In genomic region chrX:143884953-143885352, GRCm38 (mm10) we compare ENCODE assay signal across 21 mouse cellular contexts. TPM values are rescaled to one million over a fixed set of nuclear protein-coding genes. Genes with fewer than 3 reads are reported as not detected.
DNase-seq lines count a peak whose midpoint lies in the region; ATAC-seq and TF ChIP-seq lines count a peak whose summit lies in the region.
"Had no signal": no experiment of that assay in that cellular context is flagged by ENCODE, and none has a peak within 500 bp of the region (broad histone marks: within the 10 kb centered on the region; RNA-seq: fewer than 3 reads in every experiment).

No protein-coding gene starts in this region.

- peak; percentile 60; the same call in 1 of the 2 replicates for ATAC-seq in hindbrain, embryonic 16.5 days
- no peak for ATAC-seq in hindbrain, embryonic 11.5 days (ENCODE audit: low FRiP score)
- ATAC-seq in liver, postnatal 0 days: no peak
- ATAC-seq in limb, embryonic 13.5 days (ENCODE audit: low FRiP score, low read depth): peak; percentile 83
- ATAC-seq: forebrain, postnatal 0 days had no signal

- no peak overlapping the region for H3K4me3 ChIP-seq in heart, adult 2 months
- no peak overlapping the region for H3K4me3 ChIP-seq in hindbrain, embryonic 16.5 days (ENCODE audit: low read length)
- no peak overlapping the region for H3K4me3 ChIP-seq in hindbrain, embryonic 11.5 days (ENCODE audit: low read depth, low read length)
- H3K4me3 ChIP-seq in liver, adult 2 months (ENCODE audit: insufficient read depth, low read depth, low read length): no peak overlapping the region
- no peak overlapping the region for H3K4me3 ChIP-seq in liver, postnatal 0 days (ENCODE audit: low read depth, low read length)
- H3K4me3 ChIP-seq in limb, embryonic 13.5 days: no peak overlapping the region
- H3K4me3 ChIP-seq: left cerebral cortex, adult 2 months; lung, embryonic 15.5 days; midbrain, embryonic 15.5 days had no signal

- TF ChIP-seq CTCF in heart, adult 2 months (IDR thresholded peaks at IDR 0.05): no peak
- TF ChIP-seq CTCF in liver, adult 2 months (IDR thresholded peaks at IDR 0.05; ENCODE audit: low read depth, low read length): no peak
- TF ChIP-seq CTCF in liver, postnatal 0 days (IDR thresholded peaks at IDR 0.05; ENCODE audit: low read depth): no peak

- H3K4me1 ChIP-seq in heart, adult 2 months (ENCODE audit: control insufficient read depth, insufficient read depth, low read length): no peaks in the 10 kb centered on the region
- no peaks in the 10 kb centered on the region for H3K4me1 ChIP-seq in hindbrain, embryonic 16.5 days (ENCODE audit: control insufficient read depth, insufficient read depth, low read depth, low read length)
- no peaks in the 10 kb centered on the region for H3K4me1 ChIP-seq in hindbrain, embryonic 11.5 days (replicated peaks; ENCODE audit: control insufficient read depth, insufficient read depth, low read length)
- no peaks in the 10 kb centered on the region; the same call in 1 of the 2 replicates for H3K4me1 ChIP-seq in liver, adult 2 months (ENCODE audit: control insufficient read depth, insufficient read depth, low read length)
- H3K4me1 ChIP-seq in liver, postnatal 0 days (ENCODE audit: insufficient read depth): no peaks in the 10 kb centered on the region
- H3K4me1 ChIP-seq in limb, embryonic 13.5 days: peaks cover 11% of the 10 kb centered on the region

- no peak overlapping the region for H3K9ac ChIP-seq in heart, adult 2 months (ENCODE audit: low read depth, low read length)
- no peak overlapping the region for H3K9ac ChIP-seq in hindbrain, embryonic 16.5 days (ENCODE audit: low read depth, low read length)
- H3K9ac ChIP-seq in hindbrain, embryonic 11.5 days (ENCODE audit: low read depth, low read length): no peak overlapping the region
- no peak overlapping the region for H3K9ac ChIP-seq in liver, adult 2 months (ENCODE audit: low read depth, low read length)
- H3K9ac ChIP-seq in liver, postnatal 0 days (replicated peaks): no peak overlapping the region
- H3K9ac ChIP-seq in limb, embryonic 13.5 days: no peak overlapping the region
- H3K9ac ChIP-seq: forebrain, postnatal 0 days; lung, embryonic 15.5 days; midbrain, embryonic 15.5 days had no signal

- H3K4me2 ChIP-seq in hindbrain, embryonic 16.5 days (ENCODE audit: low read length): no peak overlapping the region
- H3K4me2 ChIP-seq in hindbrain, embryonic 11.5 days (replicated peaks; ENCODE audit: low read depth, low read length): no peak overlapping the region
- no peak overlapping the region for H3K4me2 ChIP-seq in liver, postnatal 0 days (ENCODE audit: low read depth, low read length)
- 0 out of 2 replicates have a peak overlapping the region, but pooled peaks have one; percentile 19 for H3K4me2 ChIP-seq in limb, embryonic 13.5 days (replicated peaks)
- H3K4me2 ChIP-seq: liver, embryonic 11.5 days; lung, embryonic 15.5 days; midbrain, embryonic 15.5 days had no signal

- intact Hi-C loops in heart, adult 2 months (cut with DNase I): no loop called here

- TF ChIP-seq EP300 in heart, adult 2 months (IDR thresholded peaks at IDR 0.05; ENCODE audit: insufficient read depth, low read depth, low read length): no peak
- no peak for TF ChIP-seq EP300 in liver, postnatal 0 days (IDR thresholded peaks at IDR 0.05; ENCODE audit: low read depth)

- H3K9me3 ChIP-seq in hindbrain, embryonic 16.5 days (ENCODE audit: control insufficient read depth, low read length): no peaks in the 10 kb centered on the region
- H3K9me3 ChIP-seq in hindbrain, embryonic 11.5 days (ENCODE audit: control insufficient read depth, low read length): no peaks in the 10 kb centered on the region
- no peaks in the 10 kb centered on the region for H3K9me3 ChIP-seq in liver, postnatal 0 days (ENCODE audit: low read length)
- H3K9me3 ChIP-seq in limb, embryonic 13.5 days: no peaks in the 10 kb centered on the region
- H3K9me3 ChIP-seq: lung, embryonic 15.5 days; midbrain, embryonic 15.5 days had no signal

- DNase-seq in heart, adult 11 months: peak; percentile 83
- no peak for DNase-seq in heart, adult 2 months
- DNase-seq in hindbrain, embryonic 11.5 days (ENCODE audit: low spot score): no peak
- peak; percentile 8 for DNase-seq in liver, adult 2 months (ENCODE audit: extremely low read depth, low read depth, low spot score)
- no peak for DNase-seq in liver, postnatal 0 days
- no peak for DNase-seq in adrenal gland, postnatal 4 days (ENCODE audit: low spot score in 2 of 2)
- DNase-seq: adrenal gland, postnatal 25 days; forebrain, postnatal 0 days; kidney, adult 8-10 months; right cerebral cortex, adult 18-20 months; thymus, postnatal 36 days had no signal

- no peak overlapping the region for H3K27ac ChIP-seq in heart, adult 2 months
- H3K27ac ChIP-seq in hindbrain, embryonic 16.5 days (ENCODE audit: low read depth, low read length): no peak overlapping the region
- no peak overlapping the region for H3K27ac ChIP-seq in hindbrain, embryonic 11.5 days (ENCODE audit: low read depth, low read length)
- H3K27ac ChIP-seq in liver, adult 2 months (replicated peaks; ENCODE audit: insufficient read depth, low read depth, low read length): no peak overlapping the region
- H3K27ac ChIP-seq in liver, postnatal 0 days (ENCODE audit: low read depth): no peak overlapping the region
- peak overlapping the region; percentile 61; the same call in 1 of the 2 replicates for H3K27ac ChIP-seq in limb, embryonic 13.5 days
- H3K27ac ChIP-seq: left cerebral cortex, adult 2 months; lung, embryonic 15.5 days; midbrain, embryonic 15.5 days had no signal

- no peaks in the 10 kb centered on the region for H3K79me2 ChIP-seq in heart, adult 2 months (replicated peaks; ENCODE audit: control insufficient read depth, insufficient read depth, low read length)
- H3K79me2 ChIP-seq in liver, adult 2 months (ENCODE audit: control insufficient read depth, insufficient read depth, low read length): no peaks in the 10 kb centered on the region

- no peaks in the 10 kb centered on the region for H3K27me3 ChIP-seq in heart, adult 2 months (ENCODE audit: control insufficient read depth, insufficient read depth, low read length)
- H3K27me3 ChIP-seq in hindbrain, embryonic 16.5 days (replicated peaks; ENCODE audit: control insufficient read depth, insufficient read depth, low read length): no peaks in the 10 kb centered on the region
- no peaks in the 10 kb centered on the region for H3K27me3 ChIP-seq in hindbrain, embryonic 11.5 days (ENCODE audit: control insufficient read depth, insufficient read depth, low read length)
- H3K27me3 ChIP-seq in liver, adult 2 months (ENCODE audit: control insufficient read depth, insufficient read depth, low read length): no peaks in the 10 kb centered on the region
- no peaks in the 10 kb centered on the region for H3K27me3 ChIP-seq in liver, postnatal 0 days (ENCODE audit: insufficient read depth, low read length)
- H3K27me3 ChIP-seq in limb, embryonic 13.5 days: peaks cover 10% of the 10 kb centered on the region; the same call in 1 of the 2 replicates
- H3K27me3 ChIP-seq: lung, embryonic 15.5 days; midbrain, embryonic 15.5 days had no signal

- no peaks in the 10 kb centered on the region for H3K36me3 ChIP-seq in heart, adult 2 months (ENCODE audit: control insufficient read depth, insufficient read depth, low read length)
- no peaks in the 10 kb centered on the region for H3K36me3 ChIP-seq in hindbrain, embryonic 16.5 days (ENCODE audit: control insufficient read depth, insufficient read depth, low read length)
- no peaks in the 10 kb centered on the region for H3K36me3 ChIP-seq in hindbrain, embryonic 11.5 days (ENCODE audit: control insufficient read depth, insufficient read depth, low read length)
- H3K36me3 ChIP-seq in liver, adult 2 months (ENCODE audit: control insufficient read depth, insufficient read depth, low read length): no peaks in the 10 kb centered on the region
- no peaks in the 10 kb centered on the region for H3K36me3 ChIP-seq in liver, postnatal 0 days (replicated peaks; ENCODE audit: insufficient read depth, low read length)
- H3K36me3 ChIP-seq in limb, embryonic 13.5 days: no peaks in the 10 kb centered on the region
- H3K36me3 ChIP-seq: lung, embryonic 15.5 days; midbrain, embryonic 15.5 days had no signal

- 14% methylated on average over 3 of the region's 3 CpGs for WGBS in heart, adult 2 months
- 30% methylated on average over 3 of the region's 3 CpGs for WGBS in hindbrain, embryonic 16.5 days
- 61% methylated on average over 3 of the region's 3 CpGs for WGBS in hindbrain, embryonic 11.5 days
- WGBS in liver, adult 2 months: 51% methylated on average over 3 of the region's 3 CpGs
- 39% methylated on average over 3 of the region's 3 CpGs for WGBS in liver, postnatal 0 days (ENCODE audit: insufficient replicate concordance)
- 17% methylated on average over 3 of the region's 3 CpGs for WGBS in limb, embryonic 13.5 days

- no peak for TF ChIP-seq POLR2A in heart, adult 2 months (IDR thresholded peaks at IDR 0.05; ENCODE audit: insufficient read depth, low read depth, low read length)
- TF ChIP-seq POLR2A in liver, adult 2 months (IDR thresholded peaks at IDR 0.05; ENCODE audit: extremely low read depth, insufficient read depth, low read length): no peak

RNA-seq across cellular contexts. Expression of gene Dcx, which starts 48.2 kb away (rescaled TPM):
- total RNA-seq in heart, adult 2 months (2021): not detected
- polyA plus RNA-seq in heart, adult 2 months (2012; rRNA removed): not detected in 2 replicates
- polyA plus RNA-seq in hindbrain, embryonic 16.5 days (2015; fragmentation: Nextera tagmentation; extraction: Ambion mirVana): 230 and 260 TPM in 2 replicates
- polyA plus RNA-seq in hindbrain, embryonic 11.5 days (2014; fragmentation: Nextera tagmentation; extraction: Ambion mirVana): 170 and 180 TPM in 2 replicates
- 0.07 and 0.09 TPM in 2 replicates for total RNA-seq in liver, adult 2 months (2014; rRNA removed)
- polyA plus RNA-seq in liver, adult 2 months (2012; rRNA removed): 0.02 TPM in 1 of 2 replicates, not detected in the other
- 0.07 and 0.13 TPM in 2 replicates for polyA plus RNA-seq in liver, postnatal 0 days (2015; fragmentation: Nextera tagmentation; extraction: Ambion mirVana)
- 9.4 and 11.4 TPM in 2 replicates for polyA plus RNA-seq in limb, embryonic 13.5 days (2015; fragmentation: Nextera tagmentation; extraction: Ambion mirVana)
- total RNA-seq in adrenal gland, postnatal 4 days (2021): 10 to 100 TPM in 1 of 2 experiments, 1 to 10 TPM in 1; 8.7 to 13.4 TPM
- total RNA-seq: gastrocnemius, adult 8-10 months; heart, adult 18-20 months had no signal
- polyA plus RNA-seq: C2C12; small intestine, adult 2 months had no signal

RNA-seq across cellular contexts. Expression of gene Capn6, which starts 57.7 kb away (rescaled TPM):
- under 1 TPM; 0.57 to 0.94 TPM for total RNA-seq in heart, adult 2 months (2021)
- polyA plus RNA-seq in heart, adult 2 months (2012; rRNA removed): 0.98 and 1.6 TPM in 2 replicates
- 0.95 and 9.6 TPM in 2 replicates for polyA plus RNA-seq in hindbrain, embryonic 16.5 days (2015; fragmentation: Nextera tagmentation; extraction: Ambion mirVana)
- polyA plus RNA-seq in hindbrain, embryonic 11.5 days (2014; fragmentation: Nextera tagmentation; extraction: Ambion mirVana): 22.6 and 26.4 TPM in 2 replicates
- 0.65 and 0.94 TPM in 2 replicates for total RNA-seq in liver, adult 2 months (2014; rRNA removed)
- 0.36 and 0.38 TPM in 2 replicates for polyA plus RNA-seq in liver, adult 2 months (2012; rRNA removed)
- 10.0 and 10.7 TPM in 2 replicates for polyA plus RNA-seq in liver, postnatal 0 days (2015; fragmentation: Nextera tagmentation; extraction: Ambion mirVana)
- 367 and 415 TPM in 2 replicates for polyA plus RNA-seq in limb, embryonic 13.5 days (2015; fragmentation: Nextera tagmentation; extraction: Ambion mirVana)
- 10 to 100 TPM; 20.5 to 20.8 TPM for total RNA-seq in adrenal gland, postnatal 4 days (2021)
- polyA plus RNA-seq: small intestine, adult 2 months had no signal

Comparison
In these comparisons a context has a peak if more than half of its experiments do, and no peak if none do; other contexts are left out.
1. DNase-seq: peak in heart, adult 11 months (single experiment) and liver, adult 2 months (single experiment); none in heart, adult 2 months (0 of 2), hindbrain, embryonic 11.5 days (single experiment), liver, postnatal 0 days (single experiment) and adrenal gland, postnatal 4 days (0 of 2).
2. ATAC-seq: peak in hindbrain, embryonic 16.5 days (single experiment) and limb, embryonic 13.5 days (single experiment); none in hindbrain, embryonic 11.5 days (single experiment) and liver, postnatal 0 days (single experiment).
3. RNA of gene Dcx, which starts 48.2 kb away (polyA plus RNA-seq): 230 to 260 TPM in hindbrain, embryonic 16.5 days and 170 to 180 TPM in hindbrain, embryonic 11.5 days; 9.4 to 11.4 TPM in limb, embryonic 13.5 days, 0.07 to 0.13 TPM in liver, postnatal 0 days, 0.02 TPM in liver, adult 2 months and not detected in heart, adult 2 months; every median in the first group is over 10 times any median in the second.
4. RNA of gene Capn6, which starts 57.7 kb away (polyA plus RNA-seq): 367 to 415 TPM in limb, embryonic 13.5 days; 22.6 to 26.4 TPM in hindbrain, embryonic 11.5 days, 10.0 to 10.7 TPM in liver, postnatal 0 days, 0.98 to 1.6 TPM in heart, adult 2 months, 0.95 to 9.6 TPM in hindbrain, embryonic 16.5 days and 0.36 to 0.38 TPM in liver, adult 2 months; every median in the first group is over 10 times any median in the second.